Mouse (Mus musculus) liver, embryonic 14.5 days (tissue): Measurements from ENCODE around the gene Rfx8. TPM values are rescaled to one million over a fixed set of nuclear protein-coding genes. Genes with fewer than 3 reads are reported as not detected.

ENCODE experiments used
- ATAC-seq: fragments of 200-750 bp; cut with Nextera tagmentation; 2 replicates; pipeline ENCODE4 v1.8.0; 2017; ENCODE audit warnings: moderate number of reproducible peaks, mild to moderate bottlenecking, moderate library complexity; ENCODE audit not compliant: insufficient read depth
- DNase-seq, 3 experiments: peaks; one replicate each; pipeline ENCODE4 v3.0.0-alpha.2; 2012 to 2013; ENCODE audit warnings: low read depth in 3 of 3, low spot score in 3 of 3
- H3K27ac ChIP-seq: fragments of 300-500 bp; sonication (generic); 2 replicates; pipeline ENCODE4 v1.5.1; 2014; ENCODE audit warnings: moderate library complexity, mild to moderate bottlenecking, control low read depth, inconsistent platforms
- H3K27me3 ChIP-seq: fragments of 300-500 bp; sonication (generic); 2 replicates; pipeline ENCODE4 v1.6.1; 2014; ENCODE audit warnings: mild to moderate bottlenecking, low read length, moderate library complexity; ENCODE audit not compliant: control insufficient read depth, insufficient read depth
- H3K36me3 ChIP-seq: fragments of 300-500 bp; sonication (generic); replicated peaks from 2 replicates; pipeline ENCODE4 v1.6.1; 2014; ENCODE audit warnings: low read depth; ENCODE audit not compliant: control insufficient read depth, insufficient read depth
- H3K4me1 ChIP-seq, 2 experiments: fragments of 200-500 bp in 1 of 2; fragments of 300-500 bp in 1 of 2; sonication (generic) in 1 of 2; replicated peaks; 2 replicates each; pipeline ENCODE4 v1.6.1; 2012 to 2014; ENCODE audit warnings: antibody characterized with exemption in 1 of 2, inconsistent platforms in 1 of 2, low read length in 1 of 2; ENCODE audit not compliant: control insufficient read depth in 2 of 2, insufficient read depth in 2 of 2
- H3K4me2 ChIP-seq: fragments of 300-500 bp; sonication (generic); 2 replicates; pipeline ENCODE4 v1.6.1; 2014; ENCODE audit warnings: low read depth, mild to moderate bottlenecking, control low read depth, moderate library complexity
- H3K4me3 ChIP-seq, 2 experiments: fragments of 200-500 bp in 1 of 2; fragments of 300-500 bp in 1 of 2; sonication (generic) in 1 of 2; 2 replicates each; pipeline ENCODE4 v1.5.1; 2012 to 2014; ENCODE audit warnings: low read depth in 2 of 2, low read length in 2 of 2, mild to moderate bottlenecking in 2 of 2, control low read depth in 1 of 2, inconsistent platforms in 1 of 2, moderate library complexity in 1 of 2; ENCODE audit not compliant: insufficient read depth in 1 of 2
- H3K9ac ChIP-seq: fragments of 300-500 bp; sonication (generic); replicated peaks from 2 replicates; pipeline ENCODE4 v1.6.1; 2014; ENCODE audit warnings: mild to moderate bottlenecking, control low read depth, moderate library complexity
- H3K9me3 ChIP-seq: fragments of 300-500 bp; sonication (generic); 2 replicates; pipeline ENCODE4 v1.6.1; 2016; ENCODE audit warnings: low read length, mixed read lengths; ENCODE audit not compliant: control insufficient read depth
- CTCF ChIP-seq: IDR thresholded peaks from 2 replicates; pipeline ENCODE4 v1.5.1; 2016; ENCODE audit warnings: antibody characterized with exemption, low read depth, control low read depth
- EP300 ChIP-seq: IDR thresholded peaks from 2 replicates; pipeline ENCODE4 v1.6.1; 2016; ENCODE audit warnings: antibody characterized with exemption, low read depth
- WGBS: fragments of 180-500 bp; shearing (Covaris S2); extraction: QIAGEN DNeasy Blood & Tissue Kit; methylation state at CpG from one replicate; pipeline ENCODE4 v1.1.7; 2014; ENCODE audit not compliant: insufficient replicate concordance; 5-methylcytosine and 5-hydroxymethylcytosine counted together
- polyA plus RNA-seq, 2 experiments: library from polyadenylated mRNA; depleted of rRNA in 1 of 2; stranded (reverse) in 1 of 2; unstranded in 1 of 2; fragments of >200 nt; fragmentation: Nextera tagmentation in 1 of 2; extraction: Ambion mirVana in 1 of 2; gene quantifications; 2 replicates each; pipeline versions ENCODE4 v1.2.1 to v1.2.3; 2012 to 2014

The Rfx8 gene
- polyA plus RNA-seq (2012; rRNA removed) (0.02 and 0.04 TPM in 2 replicates), polyA plus RNA-seq (2014; fragmentation: Nextera tagmentation; extraction: Ambion mirVana) (not detected in 2 replicates)

DNA sequence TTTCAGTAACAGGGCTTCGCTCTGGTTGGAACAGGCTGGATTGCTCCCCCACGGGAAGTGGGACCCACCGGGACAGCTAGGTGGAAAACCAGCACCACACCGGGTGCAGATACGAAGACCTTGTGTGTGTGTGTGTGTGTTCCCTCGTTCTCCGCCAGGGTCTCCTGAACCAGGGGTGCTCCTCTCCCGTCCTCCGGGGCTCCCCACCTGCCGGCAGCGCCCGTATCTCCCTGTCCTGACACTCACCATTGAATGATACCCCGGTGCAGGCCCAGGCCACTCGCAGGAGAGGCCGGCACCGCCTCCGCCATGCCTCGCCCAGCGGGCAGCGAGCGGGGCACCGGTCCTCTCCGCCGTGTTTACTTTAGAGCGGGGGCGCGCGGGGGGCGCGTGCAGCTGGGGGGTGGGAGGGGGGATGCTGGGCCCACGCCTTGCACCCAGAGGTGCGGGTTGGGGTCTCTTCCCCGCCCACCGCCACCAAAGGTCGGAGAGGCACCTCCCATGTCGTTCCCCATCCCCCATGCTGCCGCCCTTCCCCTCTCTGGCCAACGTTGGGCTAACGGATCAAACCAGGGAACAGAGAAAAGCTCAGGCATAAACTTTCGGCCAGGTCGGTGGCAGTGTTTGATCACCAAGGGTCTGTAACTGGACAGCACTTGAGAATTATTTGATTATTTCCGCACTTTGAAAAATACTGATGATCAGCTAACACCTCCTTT lies at the start of gene Rfx8:
TSS of gene Rfx8 (minus strand) at position 366 of the 719 bp plus-strand sequence.
- peak within 1 kb of the TSS; percentile 9 to 44; a peak in 3 of 4 replicates for H3K4me3 ChIP-seq
- 6% methylated on average over 42 of the region's 42 CpGs for WGBS
- no peak for DNase-seq
- H3K4me2 ChIP-seq: peak within 1 kb of the TSS; percentile 62
- H3K27me3 ChIP-seq: no peaks in the 10 kb centered on the region
- no peaks in the 10 kb centered on the region for H3K36me3 ChIP-seq
- peak within 1 kb of the TSS; percentile 7; the same call in 1 of the 2 replicates for H3K9ac ChIP-seq
- no peaks in the 10 kb centered on the region for H3K9me3 ChIP-seq
- no peak within 1 kb of the TSS for H3K27ac ChIP-seq
- TF ChIP-seq CTCF (0 out of 2 replicates have a peak, but pooled peaks have one; percentile 6), EP300 (no peak)
- H3K4me1 ChIP-seq: peaks cover 0 to 3% of the 10 kb centered on the region in 2 experiments; a peak in 1 of 4 replicates
- no peak for ATAC-seq

- TF ChIP-seq EP300: no peak
- TF ChIP-seq CTCF: no peak
- no peaks in the 10 kb centered on the region for H3K27me3 ChIP-seq
- H3K9ac ChIP-seq: no peak overlapping the region
- no peak for DNase-seq
- H3K4me3 ChIP-seq: no peak overlapping the region
- H3K27ac ChIP-seq: no peak overlapping the region
- no peaks in the 10 kb centered on the region for H3K36me3 ChIP-seq
- no peak overlapping the region for H3K4me2 ChIP-seq
- no peaks in the 10 kb centered on the region for H3K9me3 ChIP-seq
- peaks cover 0 to 11% of the 10 kb centered on the region in 2 experiments; a peak in 2 of 4 replicates for H3K4me1 ChIP-seq
- 58% methylated on average over 5 of the region's 5 CpGs for WGBS
- ATAC-seq: no peak
Observed at GRCm38 (mm10) chr1:39770436-39770835, 49.6 kb upstream of the Rfx8 start.

- Histone ChIP-seq H3K27me3 (no peaks in the 10 kb centered on the region), H3K36me3 (no peaks in the 10 kb centered on the region), H3K9ac (no peak overlapping the region), H3K27ac (no peak overlapping the region), H3K9me3 (no peaks in the 10 kb centered on the region), H3K4me1 (peaks cover 0 to 10% of the 10 kb centered on the region in 2 experiments; a peak in 2 of 4 replicates), H3K4me3 (no peak overlapping the region), H3K4me2 (no peak overlapping the region)
- no peak for ATAC-seq
- TF ChIP-seq CTCF (no peak), EP300 (no peak)
- 46% methylated on average over 3 of the region's 3 CpGs for WGBS
- no peak for DNase-seq
Observed at GRCm38 (mm10) chr1:39768017-39768416, 47.2 kb upstream of the Rfx8 start.

GRCm38 (mm10) chr1:39765854-39766493 lies 45.2 kb upstream of the Rfx8 start:
- 63% methylated on average over 7 of the region's 7 CpGs for WGBS
- Histone ChIP-seq H3K9ac (no peak overlapping the region), H3K27me3 (no peaks in the 10 kb centered on the region), H3K4me1 (peaks cover 0 to 12% of the 10 kb centered on the region in 2 experiments; a peak in 3 of 4 replicates), H3K27ac (no peak overlapping the region), H3K4me3 (no peak overlapping the region), H3K36me3 (no peaks in the 10 kb centered on the region), H3K9me3 (no peaks in the 10 kb centered on the region), H3K4me2 (no peak overlapping the region)
- TF ChIP-seq CTCF (no peak), EP300 (no peak)
- DNase-seq: no peak
- ATAC-seq: no peak

DNA sequence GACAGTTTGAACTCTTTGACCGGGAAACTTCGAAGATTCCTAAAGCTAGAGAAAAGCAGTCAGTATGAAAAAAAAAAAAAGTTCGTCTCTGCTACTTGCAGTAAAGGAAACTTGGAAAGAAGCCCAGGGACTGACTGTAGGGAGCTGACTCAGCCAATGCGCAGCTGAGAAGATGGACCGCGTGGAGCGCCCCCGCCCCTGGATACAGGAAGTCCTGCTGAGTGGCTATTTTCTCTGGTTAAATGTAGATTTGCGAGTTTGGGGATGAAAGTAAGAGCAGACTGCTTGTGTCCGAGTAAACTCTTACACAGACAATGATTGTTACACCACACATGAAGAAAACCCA lies 41.2 kb upstream of the Rfx8 start:
- Histone ChIP-seq H3K27ac (no peak overlapping the region), H3K36me3 (no peaks in the 10 kb centered on the region), H3K4me1 (peaks cover 0 to 16% of the 10 kb centered on the region in 2 experiments; a peak in 3 of 4 replicates), H3K4me2 (peak overlapping the region; percentile 45), H3K4me3 (no peak overlapping the region), H3K9ac (no peak overlapping the region), H3K9me3 (no peaks in the 10 kb centered on the region), H3K27me3 (no peaks in the 10 kb centered on the region)
- peak in 2 of 3 experiments; percentile 20 to 28 for DNase-seq
- no peak for TF ChIP-seq EP300
- TF ChIP-seq CTCF: no peak
- WGBS: 3% methylated on average over 10 of the region's 10 CpGs
- ATAC-seq: no peak
